Mouse (Mus musculus) embryonic fibroblast, embryonic 13.5 days (primary cell): Measurements from ENCODE around the gene Asb3. TPM values are rescaled to one million over a fixed set of nuclear protein-coding genes. Genes with fewer than 3 reads are reported as not detected.
"Not testable (repeated sequence)": the region's sequence is repeated elsewhere in the genome, so short reads cannot be mapped to it uniquely, and the experiment has no call there.

Experiments used
- H3K27ac ChIP-seq: 2 replicates; pipeline ENCODE4 v1.5.1; 2012; ENCODE audit warnings: low read length, control low read depth, inconsistent platforms; ENCODE audit not compliant: insufficient read depth
- H3K4me1 ChIP-seq: 2 replicates; pipeline ENCODE4 v1.6.1; 2011; ENCODE audit warnings: low read length; ENCODE audit not compliant: control insufficient read depth, insufficient read depth
- H3K4me3 ChIP-seq: 2 replicates; pipeline ENCODE4 v1.5.1; 2011; ENCODE audit warnings: mild to moderate bottlenecking, control low read depth, low read length; ENCODE audit not compliant: insufficient read depth
- CTCF ChIP-seq: IDR thresholded peaks from 2 replicates; pipeline ENCODE4 v1.5.1; 2011; ENCODE audit warnings: mild to moderate bottlenecking, control low read depth, low read length, moderate library complexity, borderline replicate concordance; ENCODE audit not compliant: insufficient read depth
- POLR2A ChIP-seq: IDR thresholded peaks from 2 replicates; pipeline ENCODE4 v1.6.1; 2011; ENCODE audit warnings: low read depth, mild to moderate bottlenecking, control low read depth, low read length, moderate library complexity
- polyA plus RNA-seq: library from polyadenylated mRNA; stranded (reverse); fragments of >200 nt; gene quantifications from 2 replicates; pipeline ENCODE4 v1.2.4, GENCODE M21; 2011; ENCODE audit warnings: low read depth; ENCODE audit not compliant: missing spikeins, insufficient read length

Gene Asb3
- polyA plus RNA-seq, 1 experiment = 15.4 TPM

GRCm38 (mm10) chr11:30998199-30998598, 113.0 kb downstream of the Asb3 start:
- H3K4me3 ChIP-seq = no peak overlapping the region
- TF ChIP-seq POLR2A (no peak), CTCF (no peak)
- H3K27ac ChIP-seq = no peak overlapping the region

GRCm38 (mm10) chr11:30998704-30999103, 113.5 kb downstream of the Asb3 start:
- H3K27ac ChIP-seq = no peak overlapping the region
- H3K4me3 ChIP-seq = no peak overlapping the region
- no peak for TF ChIP-seq POLR2A
- TF ChIP-seq CTCF = no peak
- H3K4me1 ChIP-seq = no peaks in the 10 kb centered on the region

More at GRCm38 (mm10) chr11:30998199-30998598, 113.0 kb downstream of the Asb3 start:
- no peaks in the 10 kb centered on the region for H3K4me1 ChIP-seq

GRCm38 (mm10) chr11:31000028-31000427, 114.8 kb downstream of the Asb3 start:
- Histone ChIP-seq H3K27ac (no peak overlapping the region), H3K4me1 (no peaks in the 10 kb centered on the region), H3K4me3 (no peak overlapping the region)
- TF ChIP-seq CTCF (no peak), POLR2A (no peak)

- Histone ChIP-seq H3K4me1 (no peaks in the 10 kb centered on the region), H3K4me3 (no peak overlapping the region), H3K27ac (no peak overlapping the region)
- TF ChIP-seq POLR2A = no peak
- no peak for TF ChIP-seq CTCF
Measured at GRCm38 (mm10) chr11:31001169-31001908, 116.1 kb downstream of the Asb3 start.

GRCm38 (mm10) chr11:31009668-31010067, 124.5 kb downstream of the Asb3 start:
- H3K4me1 ChIP-seq, H3K27ac ChIP-seq, H3K4me3 ChIP-seq: not testable (repeated sequence)

GRCm38 (mm10) chr11:31017466-31017865, 132.2 kb downstream of the Asb3 start:
- H3K4me3 ChIP-seq, H3K4me1 ChIP-seq, H3K27ac ChIP-seq: not testable (repeated sequence)

- TF ChIP-seq POLR2A = no peak
- Histone ChIP-seq H3K4me3 (no peak overlapping the region), H3K27ac (no peak overlapping the region), H3K4me1 (no peaks in the 10 kb centered on the region)
Measured at GRCm38 (mm10) chr11:31034958-31035357, 149.7 kb downstream of the Asb3 start.

GRCm38 (mm10) chr11:31089973-31090372, 204.8 kb downstream of the Asb3 start:
- H3K4me3 ChIP-seq = no peak overlapping the region
- no peaks in the 10 kb centered on the region for H3K4me1 ChIP-seq
- no peak overlapping the region for H3K27ac ChIP-seq
- TF ChIP-seq POLR2A (no peak), CTCF (no peak)

GRCm38 (mm10) chr11:31090478-31090978, 205.3 kb downstream of the Asb3 start:
- Histone ChIP-seq H3K27ac (no peak overlapping the region), H3K4me1 (no peaks in the 10 kb centered on the region), H3K4me3 (no peak overlapping the region)
- TF ChIP-seq POLR2A (no peak), CTCF (no peak)

GRCm38 (mm10) chr11:31099519-31099918, 214.3 kb downstream of the Asb3 start:
- not testable (repeated sequence) for H3K4me1 ChIP-seq, H3K27ac ChIP-seq, H3K4me3 ChIP-seq

GRCm38 (mm10) chr11:31102188-31102587, 217.0 kb downstream of the Asb3 start:
- H3K4me1 ChIP-seq = no peaks in the 10 kb centered on the region
- TF ChIP-seq POLR2A (no peak), CTCF (no peak)
- no peak overlapping the region for H3K4me3 ChIP-seq

More at GRCm38 (mm10) chr11:31102188-31102587, 217.0 kb downstream of the Asb3 start:
- no peak overlapping the region for H3K27ac ChIP-seq
